Mouse (Mus musculus): ENCODE data around the gene Rpl35a. TPM values are rescaled to one million over a fixed set of nuclear protein-coding genes. Genes with fewer than 3 reads are reported as not detected.

Rpl35a gene
- 2,134 TPM for polyA plus RNA-seq (2014; fragmentation: Illumina TruSeq; extraction: RNeasy Lipid Tissue Mini Kit (QIAGEN cat#74804); ENCODE audit: insufficient read depth, low read depth, low replicate concordance)

DNA sequence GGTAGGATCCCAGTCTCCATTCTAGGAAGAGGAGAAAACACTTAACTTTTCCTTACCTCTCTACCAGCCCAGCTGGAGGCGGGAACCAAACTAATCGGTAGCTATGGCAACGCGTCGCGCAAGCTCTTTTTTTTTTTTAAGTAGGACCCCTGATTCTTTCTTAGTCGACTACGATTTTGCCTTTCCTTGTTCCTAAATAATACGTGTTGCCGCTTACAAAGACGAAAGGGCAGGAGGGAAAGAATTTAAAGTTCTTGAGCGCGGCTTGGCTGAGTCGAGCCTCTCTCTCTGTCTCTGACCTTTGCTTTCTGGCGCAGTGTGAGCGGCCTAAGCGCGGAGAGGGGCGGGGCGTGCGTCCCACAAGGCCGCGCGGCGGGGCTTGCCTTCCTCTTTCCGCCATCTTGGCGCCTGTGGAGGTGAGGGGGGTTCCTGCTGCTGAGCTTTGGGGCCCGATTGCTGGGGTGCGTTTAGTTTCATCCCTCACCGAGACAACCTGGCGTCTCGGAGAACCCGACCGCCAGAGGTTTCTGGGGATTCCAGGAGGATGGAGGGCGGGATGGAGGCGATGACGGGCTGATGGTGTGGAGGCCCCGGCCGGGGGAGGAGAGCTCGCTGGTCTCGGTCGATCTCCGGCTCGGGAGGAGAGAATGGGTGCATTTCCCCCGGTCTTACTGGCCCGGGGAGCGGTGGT lies at the start of gene Rpl35a, which contains the start of gene Iqcg:
Rpl35a (plus strand) TSS at position 359 of the 691 bp plus-strand sequence.
Iqcg (minus strand) TSS at position 124 of the 691 bp plus-strand sequence.

DNA sequence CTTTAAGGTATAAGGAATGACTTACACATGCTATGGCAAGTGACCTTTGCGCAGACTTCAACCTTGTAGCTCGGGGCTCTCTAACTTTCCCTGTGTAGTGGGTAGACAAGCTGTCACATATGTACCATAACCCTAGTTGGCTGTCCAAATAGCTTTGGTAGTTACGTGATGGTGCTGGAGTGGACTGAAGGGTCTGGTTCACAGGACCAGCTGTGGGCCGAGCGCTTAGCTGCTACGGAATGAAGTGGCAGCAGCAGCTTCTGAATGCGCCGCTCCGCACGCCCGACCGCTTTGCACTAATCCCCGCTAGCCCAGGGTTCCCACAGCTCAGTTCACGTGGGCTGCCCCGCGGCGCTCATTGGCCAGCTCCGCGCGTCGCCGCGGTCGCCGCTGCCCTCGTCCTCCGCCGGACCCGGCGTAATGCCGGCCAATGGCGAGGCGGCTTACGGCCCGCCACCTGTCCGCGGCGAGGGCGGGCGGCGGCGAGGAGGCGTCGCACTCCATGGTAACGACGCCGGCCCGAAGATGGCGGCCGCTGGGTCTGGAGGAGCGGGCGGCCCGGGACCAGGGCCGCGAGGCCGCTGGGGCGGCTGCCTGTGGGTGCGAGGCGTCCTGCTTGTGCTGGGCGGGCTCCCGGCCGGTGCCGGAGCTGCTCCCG lies 5.9 kb downstream of the Rpl35a start, which contains the start of gene Lmln:
Lmln (plus strand) TSS at position 498 of the 658 bp plus-strand sequence.

Other genes starting within 250 kb of the Rpl35a start
- 2.7 TPM for gene Smbd1, start 246.0 kb upstream of the Rpl35a start, polyA plus RNA-seq (2014; fragmentation: Illumina TruSeq; extraction: RNeasy Lipid Tissue Mini Kit (QIAGEN cat#74804); ENCODE audit: insufficient read depth, low read depth, low replicate concordance)
- gene Fyttd1, start 179.0 kb upstream of the Rpl35a start, polyA plus RNA-seq (2014; fragmentation: Illumina TruSeq; extraction: RNeasy Lipid Tissue Mini Kit (QIAGEN cat#74804); ENCODE audit: insufficient read depth, low read depth, low replicate concordance) = 20.1 TPM
- gene Rubcn, start 178.7 kb upstream of the Rpl35a start, polyA plus RNA-seq (2014; fragmentation: Illumina TruSeq; extraction: RNeasy Lipid Tissue Mini Kit (QIAGEN cat#74804); ENCODE audit: insufficient read depth, low read depth, low replicate concordance) = 16.3 TPM
- gene Lrch3, start 142.4 kb upstream of the Rpl35a start, polyA plus RNA-seq (2014; fragmentation: Illumina TruSeq; extraction: RNeasy Lipid Tissue Mini Kit (QIAGEN cat#74804); ENCODE audit: insufficient read depth, low read depth, low replicate concordance) = 10.4 TPM
- gene Iqcg, start 235 bp upstream of the Rpl35a start, polyA plus RNA-seq (2014; fragmentation: Illumina TruSeq; extraction: RNeasy Lipid Tissue Mini Kit (QIAGEN cat#74804); ENCODE audit: insufficient read depth, low read depth, low replicate concordance) = 7.9 TPM
- 0.81 TPM for gene Lmln, start 6.1 kb downstream of the Rpl35a start, polyA plus RNA-seq (2014; fragmentation: Illumina TruSeq; extraction: RNeasy Lipid Tissue Mini Kit (QIAGEN cat#74804); ENCODE audit: insufficient read depth, low read depth, low replicate concordance)
- 6.7 TPM for gene Osbpl11, start 128.6 kb downstream of the Rpl35a start, polyA plus RNA-seq (2014; fragmentation: Illumina TruSeq; extraction: RNeasy Lipid Tissue Mini Kit (QIAGEN cat#74804); ENCODE audit: insufficient read depth, low read depth, low replicate concordance)
- gene Snx4, start 195.0 kb downstream of the Rpl35a start, polyA plus RNA-seq (2014; fragmentation: Illumina TruSeq; extraction: RNeasy Lipid Tissue Mini Kit (QIAGEN cat#74804); ENCODE audit: insufficient read depth, low read depth, low replicate concordance) = 45.3 TPM

Measured in lung, adult 10 weeks (tissue).